Mouse (Mus musculus) kidney, adult 8-10 months (tissue): ENCODE data around the gene BC003965.
A peak's percentile ranks its signal among the peaks of the same experiment; 100 is the strongest.

Source experiments
- DNase-seq, 2 experiments: peaks; one replicate each; pipeline ENCODE4 v3.0.0; 2022

BC003965 gene

GRCm38 (mm10) chr17:25184129-25184691 lies at the start of gene BC003965:
Gene BC003965, plus strand, starts transcription at chr17:25184554.
- peak; percentile 96 to 98 for DNase-seq

DNA sequence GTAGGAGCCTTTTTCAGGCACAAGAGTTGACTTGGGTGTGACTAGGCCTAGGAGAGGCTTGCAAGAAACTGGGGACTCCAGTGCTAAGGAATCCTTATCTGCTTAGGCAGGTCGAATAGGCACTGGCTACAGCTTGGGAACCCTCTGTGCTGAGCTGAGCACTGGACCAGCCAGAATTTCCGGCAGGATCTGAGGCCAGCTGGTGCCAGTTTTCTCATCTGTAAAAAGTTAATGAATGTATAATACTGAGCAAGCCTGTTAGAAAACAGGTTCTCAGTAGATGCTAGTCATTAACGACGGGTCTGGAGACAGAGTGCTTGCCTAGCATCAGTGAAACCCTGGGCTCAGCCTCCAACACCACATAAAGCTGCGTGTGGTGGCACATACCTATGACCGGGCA lies 48.7 kb upstream of the BC003965 start:
- peak; percentile 51 to 70 for DNase-seq

DNA sequence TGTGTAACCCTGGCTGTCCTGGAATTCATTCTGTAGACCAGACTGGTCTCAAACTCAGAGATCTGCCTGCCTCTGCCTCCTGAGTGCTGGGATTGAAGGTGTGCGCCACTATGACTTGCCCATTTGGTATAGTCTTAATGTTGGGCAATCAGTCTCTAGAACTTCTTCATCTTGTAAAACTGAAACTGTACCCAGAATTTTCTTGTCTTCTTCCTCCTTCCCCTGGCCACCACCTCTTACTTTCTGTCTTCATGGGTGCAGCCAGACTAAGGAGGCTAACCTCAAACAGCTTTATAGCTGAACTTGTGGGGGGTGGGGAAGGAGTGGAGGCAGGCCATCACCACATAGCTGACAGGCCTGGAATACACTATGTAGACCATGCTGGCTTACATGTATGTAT lies 45.6 kb upstream of the BC003965 start:
- no peak for DNase-seq

DNA sequence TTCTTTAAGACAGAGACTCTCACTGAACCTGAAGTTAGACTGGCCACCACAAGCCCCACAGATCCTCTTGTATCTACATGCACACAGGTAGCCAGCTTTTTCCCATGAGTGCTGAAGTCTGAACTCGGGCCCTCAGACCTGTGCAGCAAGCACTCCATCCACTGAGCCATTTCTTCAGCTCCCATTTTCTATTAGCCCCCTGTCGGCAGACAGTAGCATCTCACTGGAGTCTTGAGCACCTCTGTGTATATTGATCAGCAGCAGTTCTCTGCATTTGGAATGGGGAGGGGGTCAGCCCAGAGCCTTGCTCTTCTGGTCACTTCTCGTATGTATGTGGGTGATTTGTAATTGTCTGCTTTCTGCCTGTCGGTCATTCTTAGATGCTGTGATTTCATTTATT lies 44.4 kb upstream of the BC003965 start:
- no peak for DNase-seq

- DNase-seq: no peak
Measured at GRCm38 (mm10) chr17:25162161-25162560, 22.2 kb upstream of the BC003965 start, which contains the start of gene Ccdc154. Gene Ccdc154, plus strand, starts transcription at chr17:25162461.

DNA sequence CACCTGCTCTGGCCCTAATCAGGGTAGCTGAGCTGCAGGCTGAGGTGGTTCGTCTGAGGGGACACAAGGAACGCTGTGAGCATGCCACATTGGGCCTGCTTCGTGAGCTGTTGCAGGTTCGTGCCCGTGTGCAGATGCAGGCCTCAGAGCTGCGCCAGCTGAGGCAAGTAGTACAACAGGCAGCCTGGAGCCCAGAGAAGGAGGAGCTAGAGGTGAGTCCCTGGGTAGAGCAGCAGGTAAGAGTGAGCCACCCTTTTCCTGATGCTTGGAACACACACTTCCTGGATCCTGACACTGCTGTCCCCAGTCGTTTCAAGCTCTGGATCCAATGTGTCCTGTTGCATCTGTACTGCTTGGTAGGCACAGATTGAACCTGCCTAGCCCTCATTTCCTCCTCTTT lies 21.0 kb upstream of the BC003965 start:
- DNase-seq: no peak

DNA sequence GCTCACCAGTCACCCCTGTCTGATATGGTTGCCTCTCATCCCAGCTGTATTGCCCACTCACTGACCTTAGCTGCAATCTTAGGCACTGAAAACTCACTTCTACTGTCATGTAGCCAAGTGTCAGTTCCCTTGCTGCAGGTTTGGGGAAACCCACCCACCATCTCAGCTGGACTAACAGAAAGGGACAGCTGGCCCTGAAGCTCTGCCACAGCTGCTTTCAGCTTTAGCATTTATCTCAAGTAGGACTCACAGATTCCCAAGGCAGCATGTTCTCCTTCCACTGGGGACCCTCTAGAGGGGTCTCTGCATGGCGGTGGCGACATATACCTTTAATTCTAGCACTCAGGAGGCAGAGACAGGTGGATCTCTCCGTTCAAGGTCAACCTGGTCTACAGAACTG lies 19.6 kb upstream of the BC003965 start:
- DNase-seq: no peak

DNA sequence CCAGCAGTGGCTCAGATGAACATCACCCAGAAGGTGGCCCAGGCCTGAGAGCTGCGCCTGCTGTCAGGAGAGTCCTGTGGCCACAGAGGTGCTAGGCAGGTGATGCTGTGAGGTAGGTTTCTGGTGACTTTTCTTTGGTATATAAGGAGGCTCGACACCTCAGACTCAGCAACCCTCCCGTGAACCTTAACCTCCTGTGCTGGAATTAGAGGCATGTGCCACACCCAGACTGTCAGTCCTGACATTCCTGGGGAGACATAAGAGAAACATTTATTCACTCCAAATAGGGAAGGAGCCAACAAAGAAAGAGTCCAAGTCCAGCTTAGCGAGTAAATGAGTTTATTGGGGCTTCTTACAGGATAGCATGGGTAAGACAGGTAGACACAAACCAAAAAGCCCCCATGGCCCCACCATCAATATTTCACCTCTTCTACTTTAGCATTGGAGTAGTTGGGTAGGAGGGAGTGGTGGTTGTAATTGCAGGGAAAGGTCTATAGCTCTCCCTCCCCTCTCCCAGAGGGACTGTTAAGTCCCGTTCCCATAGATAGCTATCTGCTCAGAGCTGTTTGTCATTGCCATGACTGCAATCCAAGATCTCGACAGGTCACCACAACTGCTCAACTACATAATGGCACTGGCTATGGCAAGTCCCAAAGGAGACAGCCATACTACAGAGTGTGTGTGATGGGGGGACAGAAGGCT lies 18.2 kb upstream of the BC003965 start:
- DNase-seq: no peak

DNA sequence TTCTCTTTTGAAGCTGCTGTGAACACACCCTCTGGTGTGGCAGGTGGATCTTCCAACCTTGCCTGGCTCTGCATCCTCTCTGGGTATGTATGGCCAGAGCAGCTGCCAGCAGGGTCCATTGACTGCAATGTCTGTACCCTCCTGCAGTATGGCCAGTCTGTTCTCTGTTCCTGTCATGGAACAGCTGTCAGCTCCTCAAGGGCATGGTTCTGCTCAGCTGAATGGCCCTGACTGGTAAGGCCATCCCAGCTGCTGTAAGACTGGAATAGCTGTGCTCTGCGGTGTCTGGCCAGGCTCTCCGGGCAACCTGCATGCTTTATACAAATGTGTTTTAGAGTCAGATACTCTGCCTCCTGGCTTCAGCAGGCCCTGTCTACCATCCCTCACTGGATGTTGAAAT lies 14.6 kb upstream of the BC003965 start:
- no peak for DNase-seq

DNA sequence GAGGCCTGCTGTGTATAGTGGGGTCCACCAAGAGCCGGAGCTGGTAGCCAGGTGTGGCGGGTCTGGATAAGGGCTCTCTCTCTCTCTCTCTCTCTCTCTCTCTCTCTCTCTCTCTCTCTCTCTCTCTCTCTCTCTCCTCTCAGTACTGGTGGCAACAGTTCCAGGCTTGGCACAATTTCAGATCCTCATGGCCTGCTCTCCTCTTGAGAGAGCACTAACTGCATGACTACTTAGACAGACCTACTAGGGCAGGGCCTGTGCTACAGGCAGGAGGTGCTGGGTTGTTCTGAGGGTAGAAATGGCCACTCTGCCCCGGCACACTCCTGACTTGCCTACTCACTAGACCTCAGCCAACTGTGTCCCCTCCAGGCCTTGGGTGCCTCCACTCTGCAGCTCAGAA lies 11.8 kb upstream of the BC003965 start:
- DNase-seq: no peak

DNA sequence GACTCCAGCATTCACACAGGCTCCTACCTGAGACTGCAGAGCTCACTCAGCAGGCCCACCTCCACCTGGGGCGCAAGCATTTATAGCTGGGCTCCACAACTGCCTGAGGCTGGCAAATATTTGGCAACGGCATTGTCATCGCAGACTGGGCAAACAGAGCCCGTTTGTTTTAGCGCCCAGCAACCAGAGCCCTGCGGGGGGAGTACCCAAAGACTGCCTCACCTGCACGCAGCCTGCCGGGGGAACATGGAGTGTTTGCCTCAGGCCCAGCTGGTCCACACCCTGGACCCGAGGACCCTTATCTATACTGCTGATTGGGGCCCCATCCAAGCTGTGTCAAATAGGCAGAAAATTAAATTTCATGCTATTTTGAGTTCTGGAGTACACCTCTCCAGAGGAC lies 8.9 kb upstream of the BC003965 start, which contains the start of gene Gm38655:
Gene Gm38655 (minus strand): TSS at position 61 of the 400 bp plus-strand sequence.
- DNase-seq: no peak

GRCm38 (mm10) chr17:25183232-25183631 lies 1.1 kb upstream of the BC003965 start:
- DNase-seq: peak in 1 of 2 experiments; percentile 11

- DNase-seq: no peak
Measured at GRCm38 (mm10) chr17:25184961-25185360, 607 bp downstream of the BC003965 start.

- DNase-seq: no peak
Measured at GRCm38 (mm10) chr17:25187784-25188149, 3.4 kb downstream of the BC003965 start.

GRCm38 (mm10) chr17:25188150-25189031 lies 4.0 kb downstream of the BC003965 start, which contains the start of gene Unkl:
Gene Unkl, plus strand, starts transcription at chr17:25188397.
- DNase-seq: peak; percentile 30 to 45

DNA sequence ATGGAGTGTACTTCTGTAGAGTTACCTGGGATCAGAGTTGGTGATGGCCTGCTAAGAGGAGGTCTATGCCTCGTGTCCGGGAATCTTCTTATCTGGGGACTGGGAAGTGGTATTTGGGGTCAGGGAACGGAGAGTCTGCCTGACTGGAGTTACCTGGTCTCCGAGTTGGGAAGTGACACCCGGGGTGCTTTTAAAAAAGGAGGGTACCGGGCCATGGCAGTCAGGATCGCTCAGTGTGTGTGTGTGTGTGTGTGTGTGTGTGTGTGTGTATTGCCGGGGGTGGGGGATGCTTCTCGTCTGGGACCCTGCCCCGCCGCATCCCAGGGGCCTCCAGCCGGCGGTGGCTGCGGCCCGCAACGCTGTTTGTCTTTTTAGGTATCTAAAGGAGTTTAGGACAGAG lies 4.7 kb downstream of the BC003965 start:
- no peak for DNase-seq

DNA sequence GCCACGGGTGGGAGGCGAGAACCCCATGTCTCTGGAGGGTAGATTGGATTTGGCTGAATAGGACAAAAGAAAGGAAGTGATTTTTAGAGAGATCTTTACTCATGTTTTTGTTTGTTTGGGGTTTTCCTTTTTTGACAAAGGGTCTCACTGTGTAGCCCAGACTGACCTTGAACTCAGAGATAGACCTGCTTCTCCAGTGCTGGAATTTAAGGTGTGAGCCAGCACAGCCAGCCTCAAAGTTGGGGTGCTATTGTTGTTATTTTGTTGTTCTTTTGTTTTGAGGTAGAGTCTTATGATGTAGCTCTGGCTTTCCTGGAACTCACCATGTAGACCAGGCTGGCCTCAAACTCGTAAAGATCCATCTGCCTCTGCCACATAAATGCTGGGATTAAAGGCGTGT lies 18.0 kb downstream of the BC003965 start:
- DNase-seq: no peak

DNA sequence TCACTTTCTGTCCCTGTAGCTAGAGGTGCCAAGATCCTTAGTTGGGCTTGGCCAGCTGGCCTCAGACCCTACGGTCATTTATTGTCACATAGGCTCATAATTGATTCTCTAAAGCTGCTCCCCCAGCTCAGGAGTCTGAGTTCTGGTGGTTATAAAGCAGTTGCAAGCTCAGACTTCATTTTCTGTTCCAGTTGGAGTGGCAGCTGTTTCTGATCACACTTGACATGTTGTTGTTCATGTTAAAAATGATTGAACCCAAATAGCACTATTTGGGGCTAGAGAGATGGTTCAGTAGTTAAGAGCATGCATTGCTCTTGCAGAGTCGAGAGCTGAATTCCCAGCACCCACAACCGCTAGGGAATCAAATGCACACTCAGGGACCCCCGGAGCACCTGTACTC lies 25.7 kb downstream of the BC003965 start:
- DNase-seq: no peak

- peak; percentile 55 to 70 for DNase-seq
Measured at GRCm38 (mm10) chr17:25210680-25211466, 26.5 kb downstream of the BC003965 start.

GRCm38 (mm10) chr17:25211705-25212104 lies 27.4 kb downstream of the BC003965 start:
- DNase-seq: no peak

GRCm38 (mm10) chr17:25215431-25215830 lies 31.1 kb downstream of the BC003965 start:
- no peak for DNase-seq

DNA sequence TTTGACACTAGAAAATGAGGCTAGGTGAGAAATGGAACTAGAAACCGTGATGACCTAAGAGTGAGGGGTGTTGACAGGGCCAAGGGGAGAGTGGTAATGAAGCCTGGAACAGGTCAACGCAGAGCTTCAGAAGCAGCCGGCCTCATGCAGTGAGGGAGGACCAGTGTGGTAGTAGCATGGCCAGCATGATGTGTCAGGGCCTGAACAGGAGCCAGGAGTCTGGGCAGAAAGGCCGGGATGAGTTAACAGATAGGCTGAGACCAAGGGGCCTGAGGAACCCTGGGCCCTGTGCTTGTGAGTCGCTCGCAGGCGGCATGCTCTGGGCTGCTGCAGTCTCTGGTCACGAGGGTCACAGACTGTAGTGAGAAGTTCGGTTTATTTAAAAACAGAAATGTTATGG lies 34.6 kb downstream of the BC003965 start:
- DNase-seq: no peak
